Mouse (Mus musculus) thymus, adult 2 months (tissue): ENCODE measurements around the gene Slc7a5. TPM values are rescaled to one million over a fixed set of nuclear protein-coding genes. Genes with fewer than 3 reads are reported as not detected.

Experiments
- DNase-seq: peaks from one replicate; pipeline ENCODE4 v3.0.0; 2021
- H3K27ac ChIP-seq: fragments of 200-500 bp; 2 replicates; pipeline ENCODE4 v1.5.1; 2012; ENCODE audit warnings: low read length, control low read depth; ENCODE audit not compliant: control insufficient read depth, insufficient read depth
- H3K27me3 ChIP-seq: fragments of 200-500 bp; 2 replicates; pipeline ENCODE4 v1.6.1; 2012; ENCODE audit warnings: mild to moderate bottlenecking, low read length, moderate library complexity, mixed read lengths; ENCODE audit not compliant: control insufficient read depth, insufficient read depth
- H3K36me3 ChIP-seq: fragments of 200-500 bp; 2 replicates; pipeline ENCODE4 v1.6.1; 2012; ENCODE audit warnings: mild to moderate bottlenecking, low read length, moderate library complexity; ENCODE audit not compliant: control insufficient read depth, insufficient read depth
- H3K4me1 ChIP-seq: fragments of 200-500 bp; replicated peaks from 2 replicates; pipeline ENCODE4 v1.6.1; 2012; ENCODE audit warnings: low read length; ENCODE audit not compliant: control insufficient read depth, insufficient read depth
- H3K4me3 ChIP-seq: fragments of 200-500 bp; 2 replicates; pipeline ENCODE4 v1.5.1; 2012; ENCODE audit warnings: mild to moderate bottlenecking, low read length, control low read depth, moderate library complexity; ENCODE audit not compliant: control insufficient read depth, insufficient read depth
- CTCF ChIP-seq: fragments of 200-500 bp; IDR thresholded peaks from 2 replicates; pipeline ENCODE4 v1.5.1; 2012; ENCODE audit warnings: mild to moderate bottlenecking, control low read depth, low read length, moderate library complexity, borderline replicate concordance; ENCODE audit not compliant: control insufficient read depth, poor library complexity, insufficient read depth; ENCODE audit errors: extremely low read depth
- POLR2A ChIP-seq: fragments of 200-500 bp; IDR thresholded peaks from 2 replicates; pipeline ENCODE4 v1.6.1; 2012; ENCODE audit warnings: mild to moderate bottlenecking, low read length, control low read depth, moderate library complexity; ENCODE audit not compliant: control insufficient read depth, poor library complexity, insufficient read depth; ENCODE audit errors: extremely low read depth
- WGBS: fragments of 180-500 bp; shearing (Covaris S2); methylation state at CpG from one replicate; pipeline ENCODE4 v1.1.7; 2018; 5-methylcytosine and 5-hydroxymethylcytosine counted together
- polyA plus RNA-seq: library from polyadenylated mRNA; depleted of rRNA; stranded (reverse); fragments of >200 nt; gene quantifications from 2 replicates; pipeline ENCODE4 v1.2.3, GENCODE M21; 2012

Gene Slc7a5
- polyA plus RNA-seq, 1 experiment: 45.9 TPM

- no peaks in the 10 kb centered on the region for H3K36me3 ChIP-seq
- 92% methylated on average over 9 of the region's 9 CpGs for WGBS
- TF ChIP-seq CTCF (no peak), POLR2A (no peak)
- H3K27ac ChIP-seq: no peak overlapping the region
- H3K4me3 ChIP-seq: no peak overlapping the region
- no peaks in the 10 kb centered on the region for H3K27me3 ChIP-seq
- H3K4me1 ChIP-seq: peaks cover 28% of the 10 kb centered on the region
- DNase-seq: no peak
Measured at GRCm38 (mm10) chr8:121904999-121905398, 2.5 kb downstream of the Slc7a5 start.

GRCm38 (mm10) chr8:121903977-121904376 lies 3.5 kb downstream of the Slc7a5 start:
- no peak for DNase-seq
- Histone ChIP-seq H3K36me3 (no peaks in the 10 kb centered on the region), H3K4me3 (no peak overlapping the region), H3K4me1 (peaks cover 29% of the 10 kb centered on the region), H3K27ac (no peak overlapping the region), H3K27me3 (no peaks in the 10 kb centered on the region)
- WGBS: 89% methylated on average over 6 of the region's 6 CpGs
- TF ChIP-seq POLR2A: no peak
- no peak for TF ChIP-seq CTCF

- Histone ChIP-seq H3K36me3 (no peaks in the 10 kb centered on the region), H3K27ac (no peak overlapping the region), H3K4me3 (no peak overlapping the region), H3K27me3 (no peaks in the 10 kb centered on the region), H3K4me1 (peaks cover 30% of the 10 kb centered on the region)
- TF ChIP-seq POLR2A (no peak), CTCF (no peak)
- no peak for DNase-seq
- 92% methylated on average over 8 of the region's 8 CpGs for WGBS
Measured at GRCm38 (mm10) chr8:121901498-121902236, 5.8 kb downstream of the Slc7a5 start.

- no peak overlapping the region for H3K27ac ChIP-seq
- 96% methylated on average over 18 of the region's 18 CpGs for WGBS
- no peak overlapping the region for H3K4me3 ChIP-seq
- H3K27me3 ChIP-seq: no peaks in the 10 kb centered on the region
- H3K4me1 ChIP-seq: peaks cover 20% of the 10 kb centered on the region
- no peaks in the 10 kb centered on the region for H3K36me3 ChIP-seq
- no peak for DNase-seq
- TF ChIP-seq POLR2A (no peak), CTCF (no peak)
Measured at GRCm38 (mm10) chr8:121899180-121900044, 8.1 kb downstream of the Slc7a5 start.

GRCm38 (mm10) chr8:121898401-121898931 lies 9.0 kb downstream of the Slc7a5 start:
- Histone ChIP-seq H3K36me3 (no peaks in the 10 kb centered on the region), H3K27me3 (no peaks in the 10 kb centered on the region), H3K4me3 (no peak overlapping the region), H3K4me1 (peaks cover 20% of the 10 kb centered on the region), H3K27ac (peak overlapping the region; percentile 77)
- no peak for DNase-seq
- 44% methylated on average over 4 of the region's 4 CpGs for WGBS
- TF ChIP-seq CTCF (no peak), POLR2A (no peak)

- DNase-seq: no peak
- Histone ChIP-seq H3K27ac (no peak overlapping the region), H3K27me3 (no peaks in the 10 kb centered on the region), H3K4me3 (no peak overlapping the region), H3K4me1 (peaks cover 20% of the 10 kb centered on the region), H3K36me3 (no peaks in the 10 kb centered on the region)
- 82% methylated on average over 7 of the region's 7 CpGs for WGBS
- TF ChIP-seq CTCF (no peak), POLR2A (no peak)
Measured at GRCm38 (mm10) chr8:121897871-121898381, 9.6 kb downstream of the Slc7a5 start.
